Mouse (Mus musculus) thymus, postnatal 4 days (tissue): Measurements from ENCODE around the gene Gm49395.

Experiments
- DNase-seq: peaks from one replicate; pipeline ENCODE4 v3.0.0; 2021

The Gm49395 gene

GRCm38 (mm10) chr13:115050660-115051559 lies 50.8 kb downstream of the Gm49395 start:
- DNase-seq: no peak

GRCm38 (mm10) chr13:115042652-115043051 lies 59.1 kb downstream of the Gm49395 start:
- no peak for DNase-seq

DNA sequence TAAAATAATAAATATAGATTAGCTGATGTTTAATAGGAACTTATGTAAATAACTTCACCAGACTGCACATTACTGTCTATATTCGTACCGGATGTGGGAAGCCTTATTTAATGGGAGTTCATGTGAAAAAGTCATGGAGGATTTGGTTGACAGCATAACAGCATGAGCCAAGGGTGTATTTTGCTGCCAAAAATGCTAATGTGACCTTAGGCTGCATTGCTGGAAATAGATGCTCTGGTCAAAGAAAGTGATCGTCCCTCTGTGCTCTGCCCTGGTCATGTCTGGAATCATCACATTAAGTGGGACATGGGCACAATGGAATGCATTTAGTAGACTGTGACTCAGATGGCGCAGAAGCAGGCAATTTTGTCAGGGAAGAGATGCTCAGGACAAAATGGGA lies 64.4 kb downstream of the Gm49395 start:
- DNase-seq: no peak

- DNase-seq: no peak
These were observed 66.3 kb downstream of the Gm49395 start for GRCm38 (mm10) chr13:115035387-115035786.

DNA sequence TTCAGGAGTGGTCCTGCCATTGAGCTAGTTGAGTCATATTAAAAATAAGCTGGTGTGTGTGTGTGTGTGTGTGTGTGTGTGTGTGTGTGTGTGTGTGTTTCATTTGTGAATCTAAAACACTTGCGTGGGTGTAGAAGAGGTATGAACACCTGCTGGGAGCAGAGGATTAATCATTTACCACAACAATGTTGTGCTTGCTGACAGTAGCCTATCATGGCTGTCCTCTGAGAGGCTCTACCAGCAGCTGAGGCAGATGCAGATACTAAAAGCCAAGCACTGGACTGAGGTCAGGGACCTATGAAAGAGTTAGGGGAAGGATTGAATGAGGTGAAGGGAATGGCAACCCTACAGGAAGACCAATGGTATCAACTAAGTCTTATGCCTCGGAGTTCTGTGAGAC lies 68.6 kb downstream of the Gm49395 start:
- DNase-seq: no peak

GRCm38 (mm10) chr13:115031177-115032000 lies 70.3 kb downstream of the Gm49395 start:
- no peak for DNase-seq

DNA sequence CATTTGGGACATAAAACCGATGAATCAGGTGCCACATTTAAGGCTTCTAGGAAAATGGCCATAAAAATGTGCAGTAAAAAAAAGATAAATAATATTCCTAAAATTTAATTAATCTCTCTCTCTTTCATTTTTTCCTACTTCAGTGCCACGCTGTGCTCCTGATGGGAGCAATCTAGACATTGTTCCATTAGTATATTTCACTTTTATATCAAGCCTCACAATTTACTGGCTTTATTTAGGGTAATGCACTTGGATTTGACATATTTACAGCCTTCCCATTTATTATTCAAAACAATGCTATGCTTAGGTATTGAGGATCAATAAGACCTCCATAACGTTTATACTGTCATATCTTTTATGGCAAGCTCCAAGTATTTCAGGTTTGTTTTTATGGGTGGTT lies 76.3 kb downstream of the Gm49395 start:
- DNase-seq: no peak

DNA sequence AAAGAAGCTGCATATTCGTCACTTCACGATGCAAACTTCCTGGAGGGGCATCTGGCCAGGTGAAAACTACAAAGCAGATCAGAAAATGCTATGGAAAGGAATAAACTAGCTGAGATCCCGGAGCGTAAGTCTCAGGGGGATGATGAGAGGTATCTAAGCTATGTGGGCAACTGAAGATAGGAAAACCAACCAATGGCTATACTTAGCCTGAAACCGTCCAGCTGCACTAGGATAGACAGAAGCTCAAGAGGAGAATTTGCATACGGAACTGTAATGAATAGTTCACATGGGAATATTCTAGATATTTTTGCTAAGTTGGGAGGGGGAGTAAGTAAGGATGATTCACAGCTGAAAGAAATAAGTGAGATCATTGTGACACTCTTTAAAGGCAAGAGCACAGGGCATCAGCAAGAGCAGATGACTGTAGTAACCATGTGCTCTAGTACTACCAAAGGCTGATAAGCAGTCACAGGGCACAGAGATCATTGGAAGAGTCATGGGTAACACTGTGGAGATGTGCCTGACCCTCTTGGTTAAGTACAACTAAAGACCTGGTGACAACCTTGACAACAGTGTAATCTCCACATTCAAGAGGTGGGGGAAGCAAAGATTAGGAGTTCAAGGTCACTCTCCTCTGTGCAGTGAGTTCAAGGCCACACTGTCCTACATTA lies 79.5 kb downstream of the Gm49395 start:
- DNase-seq: no peak

- no peak for DNase-seq
These were observed 80.3 kb downstream of the Gm49395 start for GRCm38 (mm10) chr13:115021411-115021810.

DNA sequence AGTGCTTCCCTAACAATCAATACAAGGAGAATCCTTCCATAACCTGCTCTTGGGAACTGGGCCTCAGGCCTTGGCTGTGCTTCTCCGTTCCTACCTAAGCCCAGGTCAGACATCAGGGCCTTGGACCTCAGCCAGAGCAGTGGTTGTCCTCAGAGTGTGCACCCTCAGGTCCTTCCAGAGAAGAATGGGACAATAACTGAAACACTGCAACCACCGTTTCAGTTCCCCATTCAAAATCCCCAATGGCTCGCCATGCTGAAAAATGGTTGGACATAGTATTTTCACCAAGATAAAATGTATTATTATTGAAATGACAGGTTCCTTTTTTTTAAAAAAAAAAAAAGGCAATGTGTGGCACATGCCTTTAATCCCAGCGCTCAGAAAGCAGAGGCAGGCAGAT lies 81.0 kb downstream of the Gm49395 start:
- DNase-seq: no peak

DNA sequence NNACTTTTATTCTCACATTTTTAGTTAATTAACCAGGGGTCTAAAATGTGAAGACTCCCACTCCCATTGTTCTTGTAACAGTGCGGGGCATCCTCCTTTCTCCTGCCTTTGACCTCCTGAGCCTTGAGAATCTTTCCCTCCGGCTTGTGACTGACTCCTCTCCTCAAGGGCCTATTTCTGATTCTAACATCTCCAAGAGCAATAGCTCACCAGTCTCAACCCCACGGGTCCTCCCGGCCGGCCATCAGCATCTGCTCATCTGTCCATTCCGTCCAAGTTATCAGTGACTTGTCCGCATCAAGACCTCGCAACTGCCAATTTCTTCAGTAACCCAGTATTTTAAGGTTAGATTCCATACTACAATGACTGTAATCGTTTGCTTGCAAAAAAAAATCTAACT lies 84.2 kb downstream of the Gm49395 start:
- no peak for DNase-seq

GRCm38 (mm10) chr13:115011547-115011946 lies 90.2 kb downstream of the Gm49395 start:
- DNase-seq: no peak

GRCm38 (mm10) chr13:115006213-115006835 lies 95.4 kb downstream of the Gm49395 start:
- no peak for DNase-seq

- no peak for DNase-seq
These were observed 96.4 kb downstream of the Gm49395 start for GRCm38 (mm10) chr13:115005342-115005741.

DNA sequence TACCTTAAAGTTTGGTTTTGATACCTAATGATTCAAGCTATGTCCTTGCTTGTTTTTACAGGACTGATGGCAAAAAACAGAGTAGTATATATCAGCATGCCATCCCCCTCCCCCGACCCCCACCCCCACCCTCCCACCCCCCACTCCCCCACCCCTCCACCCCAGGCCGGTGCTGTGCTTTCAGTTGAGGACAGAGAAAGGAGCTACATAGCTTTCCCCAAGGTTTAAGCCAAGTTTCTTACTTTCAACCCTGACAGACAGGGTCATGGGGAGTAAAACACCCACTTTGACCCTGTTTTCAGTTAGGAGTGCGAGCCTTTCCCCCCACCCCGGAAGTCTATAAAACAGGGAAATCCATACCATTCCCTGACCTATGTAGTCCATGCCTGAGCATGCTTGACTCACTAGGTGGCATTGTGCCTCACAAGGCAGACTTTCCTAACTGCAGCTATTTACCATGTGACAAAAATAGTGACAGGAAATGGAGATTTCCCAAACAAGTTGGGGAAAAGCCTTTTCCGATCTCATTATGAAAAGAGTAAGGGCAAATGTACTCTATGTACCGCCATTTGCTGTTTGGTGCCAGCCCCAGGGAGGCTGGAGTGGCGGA lies 98.2 kb downstream of the Gm49395 start:
- no peak for DNase-seq

DNA sequence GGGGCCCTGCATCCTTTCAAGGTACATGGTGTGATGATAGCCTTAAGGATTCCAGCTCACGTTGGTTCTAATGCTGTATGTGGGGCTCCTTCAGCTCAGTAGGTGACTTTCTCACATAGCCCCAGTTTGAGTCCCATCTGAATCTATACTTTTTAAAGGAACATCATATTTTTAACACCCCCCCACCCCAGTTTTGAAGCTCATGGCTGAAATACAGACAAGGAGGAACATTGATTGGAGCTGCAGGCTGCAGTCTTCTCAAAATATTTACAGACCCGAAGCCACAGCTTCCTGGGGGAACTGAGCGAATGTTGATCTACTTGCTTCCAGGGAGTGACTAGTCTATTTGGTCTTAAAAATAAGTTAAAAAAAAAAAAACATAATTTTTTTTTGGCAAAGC lies 98.9 kb downstream of the Gm49395 start:
- DNase-seq: no peak

DNA sequence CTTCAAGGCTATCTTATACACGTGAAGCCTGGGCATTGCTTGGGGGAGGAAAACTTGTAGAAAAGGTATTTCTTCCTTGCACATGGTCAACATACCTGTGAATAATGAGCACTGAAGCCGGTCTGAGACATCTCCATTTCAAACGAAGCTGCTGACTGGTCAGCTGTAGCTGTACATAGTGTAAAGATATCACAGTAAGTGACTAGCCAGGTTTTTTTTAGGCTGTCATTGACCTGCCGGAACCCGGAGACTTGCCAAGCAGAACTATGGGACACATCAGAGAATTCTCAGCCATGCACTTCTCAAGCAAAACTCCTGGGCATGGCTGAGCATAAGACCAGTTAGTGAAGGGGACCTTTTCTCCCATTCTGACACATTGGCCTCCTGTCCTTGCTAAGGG lies 99.6 kb downstream of the Gm49395 start:
- no peak for DNase-seq

- DNase-seq: no peak
These were observed 102.1 kb downstream of the Gm49395 start for GRCm38 (mm10) chr13:114999582-114999981.

- DNase-seq: no peak
These were observed 103.6 kb downstream of the Gm49395 start for GRCm38 (mm10) chr13:114998100-114998499.

GRCm38 (mm10) chr13:114992260-114993014 lies 109.3 kb downstream of the Gm49395 start:
- DNase-seq: no peak

- DNase-seq: no peak
These were observed 114.1 kb downstream of the Gm49395 start for GRCm38 (mm10) chr13:114987668-114988067.

DNA sequence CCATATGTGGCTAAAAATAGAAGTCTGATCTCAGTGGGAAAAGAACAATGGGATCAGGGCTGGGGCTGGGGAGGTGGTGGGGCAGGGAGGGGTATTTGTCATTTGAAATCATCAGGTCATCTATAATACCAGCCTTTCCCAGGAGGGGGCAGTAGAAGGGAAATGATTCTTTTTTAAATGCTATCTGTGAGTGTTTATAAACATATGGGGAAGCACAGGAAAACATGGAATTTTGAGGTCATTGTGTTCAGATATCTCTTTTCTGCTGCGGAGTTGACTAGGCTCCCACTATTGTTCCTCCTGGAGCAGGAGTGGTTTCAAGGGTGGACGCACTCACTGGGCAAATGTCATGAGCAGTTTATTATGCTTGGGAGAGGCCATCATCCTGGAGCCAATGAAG lies 114.6 kb downstream of the Gm49395 start:
- peak; percentile 11 for DNase-seq
